ENCODE assay signal across 13 mouse cellular contexts in the genomic region with DNA sequence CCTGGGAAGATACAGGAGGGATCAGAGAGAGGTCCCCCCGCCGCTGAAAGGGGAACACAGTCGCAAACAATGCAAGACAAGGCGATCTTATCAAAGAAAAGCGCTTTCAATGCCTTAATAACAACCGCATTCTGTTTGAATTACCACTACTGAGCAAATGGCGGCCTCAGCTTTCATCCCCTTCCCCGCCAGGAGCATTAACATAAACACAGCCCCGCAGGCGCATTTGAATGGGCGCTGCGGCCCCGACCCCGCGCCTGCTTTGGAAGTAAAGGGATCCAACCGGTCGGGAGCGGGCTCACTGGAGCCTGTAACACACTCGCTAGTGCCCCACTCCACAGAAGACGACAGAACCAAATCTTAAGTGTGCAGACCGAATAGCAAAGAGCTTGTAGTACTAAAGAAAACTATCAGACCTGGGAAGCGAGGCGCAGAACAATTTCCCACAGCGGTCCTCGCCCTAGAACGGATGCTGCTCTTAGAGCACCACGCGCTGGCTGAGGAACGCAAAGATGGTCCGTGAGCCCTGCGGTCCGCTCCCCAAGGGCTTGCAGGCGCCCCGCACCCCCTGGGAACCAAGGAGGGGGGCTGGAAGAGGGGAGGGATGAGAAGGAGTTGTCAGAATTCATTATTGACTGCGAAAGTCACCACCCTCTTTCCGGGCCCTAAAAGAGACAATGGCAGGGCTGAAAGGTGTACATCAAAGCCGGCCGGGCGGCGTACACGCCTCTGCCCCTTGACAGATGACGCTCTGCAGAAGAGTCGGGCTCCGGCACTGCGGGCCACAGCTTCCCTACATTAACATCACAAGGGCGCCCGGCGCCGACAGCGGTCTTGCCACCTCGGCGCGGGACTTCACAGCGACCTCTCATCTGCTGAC. TPM values are rescaled to one million over a fixed set of nuclear protein-coding genes. Genes with fewer than 3 reads are reported as not detected.
DNase-seq lines count a peak whose midpoint lies in the region; ATAC-seq lines count a peak whose summit lies in the region.
"Had no signal": no experiment of that assay in that cellular context is flagged by ENCODE, and none has a peak within 500 bp of the region (broad histone marks: within the 10 kb centered on the region; RNA-seq: fewer than 3 reads in every experiment).

No protein-coding gene starts in this region.

- H3K4me2 ChIP-seq in midbrain, embryonic 16.5 days (ENCODE audit: low read length): no peak overlapping the region
- H3K4me2 ChIP-seq in limb, embryonic 12.5 days: peak overlapping the region; percentile 19; the same call in 1 of the 2 replicates
- H3K4me2 ChIP-seq in stomach, embryonic 16.5 days (ENCODE audit: low read depth, low read length): no peak overlapping the region
- H3K4me2 ChIP-seq: hindbrain, embryonic 14.5 days; lung, embryonic 14.5 days had no signal

- no peak for ATAC-seq in midbrain, embryonic 16.5 days
- ATAC-seq in limb, embryonic 12.5 days (ENCODE audit: insufficient number of reproducible peaks, insufficient read depth, low FRiP score, low TSS enrichment, low read depth): no peak
- no peak for ATAC-seq in stomach, embryonic 16.5 days (ENCODE audit: insufficient read depth, low FRiP score)

- DNase-seq in midbrain, embryonic 10.5 days (ENCODE audit: low spot score): peak; percentile 56
- peak; percentile 54 for DNase-seq in embryo, embryonic 9.5 days (ENCODE audit: extremely low spot score)
- no peak for DNase-seq in thymus, postnatal 36 days
- no peak for DNase-seq in natural killer cell, adult 2 months (ENCODE audit: low spot score in 2 of 2)
- DNase-seq: adrenal gland, postnatal 14 days; cerebellum, adult 8-10 months; kidney, postnatal 10 days; lung, embryonic 14.5 days had no signal

- H3K4me3 ChIP-seq in midbrain, embryonic 10.5 days: no peak overlapping the region
- no peak overlapping the region for H3K4me3 ChIP-seq in midbrain, embryonic 16.5 days (ENCODE audit: low read depth, low read length)
- peak overlapping the region; percentile 27; the same call in 1 of the 2 replicates for H3K4me3 ChIP-seq in limb, embryonic 12.5 days (replicated peaks)
- peak overlapping the region; percentile 33 for H3K4me3 ChIP-seq in stomach, embryonic 16.5 days (replicated peaks; ENCODE audit: low read length)
- H3K4me3 ChIP-seq: erythroblast, embryonic 14.5 days had no signal

- H3K36me3 ChIP-seq in midbrain, embryonic 10.5 days: no peaks in the 10 kb centered on the region
- no peaks in the 10 kb centered on the region for H3K36me3 ChIP-seq in midbrain, embryonic 16.5 days (ENCODE audit: control insufficient read depth, insufficient read depth, low read length)
- no peaks in the 10 kb centered on the region for H3K36me3 ChIP-seq in limb, embryonic 12.5 days
- no peaks in the 10 kb centered on the region for H3K36me3 ChIP-seq in stomach, embryonic 16.5 days (ENCODE audit: control insufficient read depth, insufficient read depth, low read length)

- WGBS in midbrain, embryonic 10.5 days: under 1% methylated on average over 54 of the region's 54 CpGs
- WGBS in midbrain, embryonic 16.5 days: under 1% methylated on average over 54 of the region's 54 CpGs
- WGBS in limb, embryonic 12.5 days: under 1% methylated on average over 54 of the region's 54 CpGs
- under 1% methylated on average over 54 of the region's 54 CpGs for WGBS in stomach, embryonic 16.5 days

- no peaks in the 10 kb centered on the region for H3K9me3 ChIP-seq in midbrain, embryonic 10.5 days (replicated peaks)
- no peaks in the 10 kb centered on the region for H3K9me3 ChIP-seq in midbrain, embryonic 16.5 days (replicated peaks; ENCODE audit: control insufficient read depth, low read length, poor library complexity, severe bottlenecking)
- no peaks in the 10 kb centered on the region for H3K9me3 ChIP-seq in limb, embryonic 12.5 days
- H3K9me3 ChIP-seq in stomach, embryonic 16.5 days (replicated peaks; ENCODE audit: control insufficient read depth, low read length): no peaks in the 10 kb centered on the region

- no peak overlapping the region for H3K9ac ChIP-seq in midbrain, embryonic 16.5 days (ENCODE audit: low read depth, low read length)
- H3K9ac ChIP-seq in limb, embryonic 12.5 days (replicated peaks): no peak overlapping the region
- 0 out of 2 replicates have a peak overlapping the region, but pooled peaks have one; percentile 47 for H3K9ac ChIP-seq in stomach, embryonic 16.5 days (ENCODE audit: low read length)
- H3K9ac ChIP-seq: hindbrain, embryonic 14.5 days; lung, embryonic 14.5 days had no signal

- peaks cover 35% of the 10 kb centered on the region for H3K4me1 ChIP-seq in midbrain, embryonic 10.5 days
- peaks cover 7% of the 10 kb centered on the region; the same call in 1 of the 2 replicates for H3K4me1 ChIP-seq in midbrain, embryonic 16.5 days (ENCODE audit: control insufficient read depth, insufficient read depth, low read length)
- peaks cover 47% of the 10 kb centered on the region for H3K4me1 ChIP-seq in limb, embryonic 12.5 days (replicated peaks)
- H3K4me1 ChIP-seq in stomach, embryonic 16.5 days (ENCODE audit: control insufficient read depth, insufficient read depth, low read length): peaks cover under 1% of the 10 kb centered on the region

- peaks cover 100% of the 10 kb centered on the region for H3K27me3 ChIP-seq in midbrain, embryonic 10.5 days (ENCODE audit: low read depth, poor library complexity, severe bottlenecking)
- H3K27me3 ChIP-seq in midbrain, embryonic 16.5 days (ENCODE audit: control insufficient read depth, insufficient read depth, low read depth, low read length): peaks cover 89% of the 10 kb centered on the region
- H3K27me3 ChIP-seq in limb, embryonic 12.5 days: peaks cover 100% of the 10 kb centered on the region
- H3K27me3 ChIP-seq in stomach, embryonic 16.5 days (ENCODE audit: control insufficient read depth, insufficient read depth, low read length): peaks cover 97% of the 10 kb centered on the region

- no peak overlapping the region for H3K27ac ChIP-seq in midbrain, embryonic 10.5 days (replicated peaks)
- no peak overlapping the region for H3K27ac ChIP-seq in midbrain, embryonic 16.5 days (ENCODE audit: low read length)
- H3K27ac ChIP-seq in limb, embryonic 12.5 days: no peak overlapping the region
- H3K27ac ChIP-seq in stomach, embryonic 16.5 days (ENCODE audit: low read length): no peak overlapping the region
- H3K27ac ChIP-seq: hindbrain, embryonic 14.5 days had no signal

RNA-seq across cellular contexts. Expression of gene Cdx2, which starts 2.6 kb away (rescaled TPM):
- not detected in 2 replicates for polyA plus RNA-seq in midbrain, embryonic 10.5 days (2016; fragmentation: Nextera tagmentation; extraction: Ambion mirVana)
- not detected in 2 replicates for polyA plus RNA-seq in midbrain, embryonic 16.5 days (2015; fragmentation: Nextera tagmentation; extraction: Ambion mirVana)
- not detected in 2 replicates for polyA plus RNA-seq in limb, embryonic 12.5 days (2016; fragmentation: Nextera tagmentation; extraction: Ambion mirVana)
- 2.5 and 3.4 TPM in 2 replicates for polyA plus RNA-seq in stomach, embryonic 16.5 days (2015; fragmentation: Nextera tagmentation; extraction: Ambion mirVana)
- polyA plus RNA-seq: hindbrain, embryonic 14.5 days; lung, embryonic 14.5 days had no signal

RNA-seq across cellular contexts. Expression of gene Urad, which starts 17.7 kb away (rescaled TPM):
- not detected in 2 replicates for polyA plus RNA-seq in midbrain, embryonic 10.5 days (2016; fragmentation: Nextera tagmentation; extraction: Ambion mirVana)
- not detected in 2 replicates for polyA plus RNA-seq in midbrain, embryonic 16.5 days (2015; fragmentation: Nextera tagmentation; extraction: Ambion mirVana)
- polyA plus RNA-seq in limb, embryonic 12.5 days (2016; fragmentation: Nextera tagmentation; extraction: Ambion mirVana): not detected in 2 replicates
- polyA plus RNA-seq in stomach, embryonic 16.5 days (2015; fragmentation: Nextera tagmentation; extraction: Ambion mirVana): 0.31 TPM in 1 of 2 replicates, not detected in the other
- polyA plus RNA-seq: erythroblast, embryonic 14.5 days; hindbrain, embryonic 14.5 days; lung, embryonic 14.5 days had no signal

RNA-seq across cellular contexts. Expression of gene Pdx1, which starts 34.8 kb away (rescaled TPM):
- polyA plus RNA-seq in midbrain, embryonic 10.5 days (2016; fragmentation: Nextera tagmentation; extraction: Ambion mirVana): not detected in 2 replicates
- not detected in 2 replicates for polyA plus RNA-seq in midbrain, embryonic 16.5 days (2015; fragmentation: Nextera tagmentation; extraction: Ambion mirVana)
- polyA plus RNA-seq in limb, embryonic 12.5 days (2016; fragmentation: Nextera tagmentation; extraction: Ambion mirVana): not detected in 2 replicates
- polyA plus RNA-seq in stomach, embryonic 16.5 days (2015; fragmentation: Nextera tagmentation; extraction: Ambion mirVana): 7.5 and 8.1 TPM in 2 replicates
- polyA plus RNA-seq: erythroblast, embryonic 14.5 days; hindbrain, embryonic 14.5 days; lung, embryonic 14.5 days had no signal

Comparison
In these comparisons a context has a peak if more than half of its experiments do, and no peak if none do; other contexts are left out.
1. DNase-seq: peak in midbrain, embryonic 10.5 days (single experiment) and embryo, embryonic 9.5 days (single experiment); none in thymus, postnatal 36 days (0 of 2) and natural killer cell, adult 2 months (0 of 2).
2. H3K4me3 ChIP-seq: peak in limb, embryonic 12.5 days (single experiment) and stomach, embryonic 16.5 days (single experiment); none in midbrain, embryonic 10.5 days (single experiment) and midbrain, embryonic 16.5 days (single experiment).